Mouse (Mus musculus): ENCODE results near the gene Grhl3. TPM values are rescaled to one million over a fixed set of nuclear protein-coding genes. Genes with fewer than 3 reads are reported as not detected.

The Grhl3 gene
- total RNA-seq, 2 experiments from 2014 or later: not detected

DNA sequence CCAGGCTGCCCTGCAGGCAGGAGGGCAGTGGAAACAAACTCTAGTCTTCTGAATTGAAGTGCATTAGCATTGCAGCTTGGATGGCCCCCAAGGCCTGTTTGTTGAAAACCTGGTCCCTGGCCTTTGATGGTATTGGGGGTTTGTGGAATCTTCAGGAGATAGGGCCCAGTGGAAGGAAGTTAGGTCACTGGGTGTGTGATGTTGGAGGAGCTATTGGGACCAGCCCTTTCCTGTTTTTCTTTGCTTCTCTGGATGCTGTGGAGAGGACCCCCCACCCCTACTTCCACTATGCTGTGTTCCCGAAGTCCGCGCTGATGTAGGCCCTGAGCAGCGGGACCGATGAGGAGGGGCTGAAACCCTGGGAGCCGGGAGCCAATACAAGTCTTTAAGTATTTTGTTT is 75.3 kb downstream of the Grhl3 start:
- ATAC-seq (replicated peaks; ENCODE audit: low FRiP score, poor library complexity, severe bottlenecking): no peak

DNA sequence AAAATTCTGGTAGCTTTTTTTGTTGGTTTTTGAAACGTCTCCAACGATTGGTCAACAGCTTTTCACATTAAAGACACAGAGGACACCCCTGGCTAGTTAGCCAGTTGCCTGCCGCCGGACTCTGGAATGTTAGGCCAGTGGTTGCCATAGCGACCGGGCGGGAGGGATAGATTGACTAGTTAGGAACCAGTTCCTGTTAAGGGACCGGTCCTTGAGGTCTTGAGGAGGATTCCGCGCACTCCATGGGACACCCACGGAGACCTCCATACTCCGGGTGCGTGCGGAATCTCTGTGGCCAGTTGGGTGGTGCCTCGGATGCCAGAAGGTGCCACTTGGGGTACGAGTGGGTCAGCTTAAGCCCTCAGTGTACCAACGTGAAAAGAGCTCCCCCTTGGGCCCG is 77.6 kb downstream of the Grhl3 start:
- ATAC-seq (replicated peaks; ENCODE audit: low FRiP score, poor library complexity, severe bottlenecking): no peak

DNA sequence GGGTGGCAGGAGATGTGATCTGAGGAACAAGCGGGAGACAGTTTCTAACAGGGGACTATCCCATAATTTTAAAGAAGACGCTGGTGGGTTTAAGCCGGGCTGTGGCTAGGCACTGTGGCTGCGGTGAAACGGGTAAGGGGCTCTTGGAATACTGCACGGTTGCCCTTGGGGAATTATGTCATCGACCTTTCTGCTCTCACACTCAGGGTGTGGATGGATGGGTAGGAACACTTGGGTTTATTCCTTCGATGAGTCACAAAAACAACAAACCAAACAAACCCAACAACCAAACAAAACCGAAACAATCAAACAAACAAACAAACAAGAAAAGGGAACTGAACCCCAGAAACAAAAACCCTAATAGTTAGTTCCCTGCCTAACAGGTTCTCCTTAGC is 78.0 kb downstream of the Grhl3 start:
- ATAC-seq (replicated peaks; ENCODE audit: low FRiP score, poor library complexity, severe bottlenecking): no peak

DNA sequence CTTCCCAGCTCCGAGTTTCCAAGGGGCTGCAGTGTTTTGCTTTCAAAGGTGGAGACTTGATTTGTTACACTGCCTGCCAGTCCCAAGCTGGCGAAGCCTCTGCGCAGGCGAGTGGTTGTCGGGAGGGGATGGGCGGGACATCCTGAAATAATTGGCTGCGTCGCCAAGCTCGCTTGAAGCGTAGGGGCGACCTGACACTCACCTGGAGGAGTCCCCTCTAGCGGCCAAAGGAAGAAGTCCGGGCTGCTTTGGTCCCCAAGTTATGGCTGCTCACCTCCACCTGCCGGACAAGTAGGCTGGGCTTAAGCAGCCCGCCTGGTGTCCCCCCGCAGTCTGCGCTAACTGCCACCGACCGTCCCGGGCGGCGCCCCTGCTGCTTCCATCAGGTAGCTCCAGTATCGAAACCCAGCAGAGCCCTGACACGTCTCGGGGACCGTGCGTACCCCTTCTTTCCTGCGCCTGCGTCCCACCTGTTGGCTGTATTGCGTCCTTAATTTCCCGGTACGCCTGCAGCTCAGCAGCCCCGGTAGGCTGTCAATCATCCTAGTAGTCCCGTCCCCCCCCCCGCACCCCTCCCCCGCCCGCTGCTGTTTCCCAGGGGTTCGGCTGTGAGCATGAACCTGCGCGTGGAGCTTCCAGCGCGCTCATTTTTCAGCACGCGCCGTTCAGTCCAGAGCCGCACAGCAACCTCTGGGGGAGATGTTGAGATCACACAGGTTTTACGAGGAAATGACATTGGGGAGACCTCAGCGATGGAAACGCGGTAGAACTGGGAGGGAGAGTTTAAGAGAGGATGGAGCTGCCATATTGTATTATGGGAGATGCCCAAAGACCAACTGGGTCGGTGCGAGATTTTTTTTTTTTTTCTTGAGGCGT is 78.7 kb downstream of the Grhl3 start, which contains the start of the genes Stpg1 and Nipal3:
Stpg1 (plus strand) TSS at position 270 of the 876 bp plus-strand sequence.
Nipal3 (minus strand) TSS at position 518 of the 876 bp plus-strand sequence.
- ATAC-seq (replicated peaks; ENCODE audit: low FRiP score, poor library complexity, severe bottlenecking): peak; percentile 93

DNA sequence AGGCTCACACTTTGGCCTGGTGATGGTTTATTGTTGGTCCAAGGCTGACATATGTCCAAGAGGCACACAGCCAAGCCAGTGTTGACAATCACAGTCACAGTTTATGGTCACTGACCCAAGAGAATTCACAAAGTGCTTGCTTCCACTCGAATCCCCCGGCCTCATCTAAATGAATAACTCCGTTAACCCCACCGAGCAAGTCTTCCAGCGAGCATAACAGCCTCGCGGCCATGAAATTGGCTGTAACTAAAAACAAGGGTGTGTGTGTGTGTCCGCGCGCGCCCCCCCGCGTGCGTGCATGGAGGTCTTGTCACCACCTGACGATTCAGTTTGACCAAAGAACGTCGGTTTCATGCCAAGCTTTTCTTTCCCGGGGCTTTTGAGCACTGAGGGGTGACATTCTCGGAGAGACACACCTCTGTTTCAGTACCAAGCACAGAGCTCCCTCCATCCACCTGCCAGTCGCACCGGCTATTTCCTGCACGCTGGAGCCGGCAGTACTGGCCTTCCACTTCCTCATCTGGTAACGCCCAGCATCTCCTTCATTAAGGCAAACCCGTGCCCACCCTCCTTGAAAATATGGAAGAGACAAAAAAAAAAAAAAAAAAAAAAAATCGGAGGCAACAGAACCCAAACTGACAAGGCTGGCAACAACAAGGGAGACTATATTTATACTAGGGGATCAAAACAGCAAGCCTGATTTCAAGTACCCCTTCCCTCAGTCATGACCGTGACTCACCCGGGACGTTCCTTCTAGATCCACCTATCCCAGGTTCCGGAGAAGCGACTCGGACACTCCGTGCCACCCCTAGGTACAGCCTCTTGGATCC is 79.5 kb downstream of the Grhl3 start:
- ATAC-seq (replicated peaks; ENCODE audit: low FRiP score, poor library complexity, severe bottlenecking): peak; percentile 71

DNA sequence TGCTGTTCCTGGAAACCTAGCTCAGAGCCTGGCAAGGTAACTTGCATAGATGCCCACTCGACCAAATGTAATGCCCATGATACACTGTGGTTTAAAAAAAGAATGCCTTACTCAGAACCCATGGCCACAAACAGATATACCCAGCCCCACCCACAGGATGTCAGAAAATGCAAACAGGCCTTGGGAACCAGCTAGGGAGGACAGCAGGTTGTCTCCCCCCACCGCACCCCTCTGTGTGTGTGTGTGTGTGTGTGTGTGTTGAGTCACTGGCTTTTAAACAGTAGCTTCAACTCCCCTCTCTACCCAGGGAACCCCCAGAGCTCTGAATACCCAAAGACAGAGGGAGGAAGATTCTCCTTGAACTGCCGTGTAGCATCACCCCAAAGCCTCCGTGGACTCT is 80.2 kb downstream of the Grhl3 start:
- ATAC-seq (replicated peaks; ENCODE audit: low FRiP score, poor library complexity, severe bottlenecking): 0 out of 2 replicates have a peak, but pooled peaks have one; percentile 10

Other genes starting within 250 kb of the Grhl3 start
- 63.4 and 116 TPM in 2 replicates for gene Srrm1, start 220.3 kb downstream of the Grhl3 start, total RNA-seq (2015; ENCODE audit: low replicate concordance)
- 91.7 and 120 TPM in 2 replicates for gene Srrm1, start 220.3 kb downstream of the Grhl3 start, total RNA-seq (2017; ENCODE audit: low replicate concordance)
- not detected in 2 replicates for gene Ncmap, start 175.4 kb downstream of the Grhl3 start, total RNA-seq (2015; ENCODE audit: low replicate concordance)
- not detected in 2 replicates for gene Ncmap, start 175.4 kb downstream of the Grhl3 start, total RNA-seq (2017; ENCODE audit: low replicate concordance)
- gene Rcan3, start 139.8 kb downstream of the Grhl3 start, total RNA-seq (2015; ENCODE audit: low replicate concordance): 1.5 and 5.0 TPM in 2 replicates
- gene Rcan3, start 139.8 kb downstream of the Grhl3 start, total RNA-seq (2017; ENCODE audit: low replicate concordance): 4.1 and 5.7 TPM in 2 replicates
- not detected in 2 replicates for gene Stpg1, start 78.8 kb downstream of the Grhl3 start, total RNA-seq (2015; ENCODE audit: low replicate concordance)
- gene Stpg1, start 78.8 kb downstream of the Grhl3 start, total RNA-seq (2017; ENCODE audit: low replicate concordance): not detected in 2 replicates
- gene Nipal3, start 78.6 kb downstream of the Grhl3 start, total RNA-seq (2015; ENCODE audit: low replicate concordance): 33.9 and 40.3 TPM in 2 replicates
- gene Nipal3, start 78.6 kb downstream of the Grhl3 start, total RNA-seq (2017; ENCODE audit: low replicate concordance): 64.3 and 130 TPM in 2 replicates
- 2.7 and 3.8 TPM in 2 replicates for gene Ifnlr1, start 112.7 kb upstream of the Grhl3 start, total RNA-seq (2015; ENCODE audit: low replicate concordance)
- gene Ifnlr1, start 112.7 kb upstream of the Grhl3 start, total RNA-seq (2017; ENCODE audit: low replicate concordance): 1.4 and 1.7 TPM in 2 replicates
- not detected in 2 replicates for gene Il22ra1, start 154.5 kb upstream of the Grhl3 start, total RNA-seq (2015; ENCODE audit: low replicate concordance)
- not detected in 2 replicates for gene Il22ra1, start 154.5 kb upstream of the Grhl3 start, total RNA-seq (2017; ENCODE audit: low replicate concordance)
- gene Myom3, start 186.1 kb upstream of the Grhl3 start, total RNA-seq (2015; ENCODE audit: low replicate concordance): not detected in 2 replicates
- gene Myom3, start 186.1 kb upstream of the Grhl3 start, total RNA-seq (2017; ENCODE audit: low replicate concordance): 0.51 TPM in 1 of 2 replicates, not detected in the other